Mouse (Mus musculus) adrenal gland, postnatal 25 days (tissue): Measurements from ENCODE around the gene Arhgdia. TPM values are rescaled to one million over a fixed set of nuclear protein-coding genes. Genes with fewer than 3 reads are reported as not detected.
"Not testable (repeated sequence)": the region's sequence is repeated elsewhere in the genome, so short reads cannot be mapped to it uniquely, and the experiment has no call there.

ENCODE experiments used
- DNase-seq: peaks from one replicate; pipeline ENCODE4 v3.0.0; 2021; ENCODE audit warnings: mixed read lengths
- total RNA-seq: library from RNA; stranded (reverse); gene quantifications from 2 replicates; pipeline ENCODE4 v1.2.3, GENCODE M21; 2021

Arhgdia gene
- total RNA-seq, 1 experiment from 2014 or later = 333 TPM

- DNase-seq = no peak
These were observed 2.7 kb downstream of the Arhgdia start for GRCm38 (mm10) chr11:120578694-120579243.

- no peak for DNase-seq
These were observed 3.3 kb downstream of the Arhgdia start for GRCm38 (mm10) chr11:120578024-120578693.

DNA sequence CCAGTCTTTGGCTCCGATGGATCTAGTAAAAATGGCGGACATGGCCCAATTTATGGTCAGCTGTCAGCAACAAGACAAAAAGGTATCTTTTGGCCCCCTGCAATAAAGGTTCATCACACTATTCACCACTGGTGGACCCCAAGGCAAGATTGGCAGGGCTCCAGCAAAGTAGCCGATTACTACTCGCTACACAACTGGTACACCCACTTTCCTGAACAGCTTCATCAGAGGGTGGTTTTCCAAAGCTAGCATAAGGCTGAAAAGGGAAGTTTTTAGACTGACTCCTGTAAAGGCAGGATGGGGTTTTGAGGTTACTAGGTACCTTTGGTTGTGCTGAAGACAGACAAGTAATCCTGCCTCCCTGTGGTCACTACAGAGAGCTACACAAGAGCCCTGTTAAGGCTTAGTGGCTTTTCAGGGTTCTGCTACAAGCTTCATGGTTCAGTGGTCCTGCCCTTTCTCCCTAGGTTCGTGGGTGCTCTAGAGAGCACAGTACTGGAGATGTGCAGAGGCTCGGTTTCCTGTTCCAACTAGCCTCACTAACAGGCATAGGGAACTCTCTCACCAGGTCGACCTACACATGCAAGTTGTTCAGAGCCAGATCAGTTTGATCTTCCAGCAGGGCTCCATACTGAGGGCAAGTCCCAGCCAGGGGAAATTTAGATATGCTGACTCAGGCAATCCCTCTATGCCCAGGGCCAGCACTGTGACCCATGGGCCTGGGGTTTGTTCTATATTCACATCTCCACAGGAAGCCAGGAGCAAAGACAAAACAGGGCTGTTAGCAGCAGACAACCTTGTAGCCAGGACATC, 4.0 kb downstream of the Arhgdia start:
- no peak for DNase-seq

DNA sequence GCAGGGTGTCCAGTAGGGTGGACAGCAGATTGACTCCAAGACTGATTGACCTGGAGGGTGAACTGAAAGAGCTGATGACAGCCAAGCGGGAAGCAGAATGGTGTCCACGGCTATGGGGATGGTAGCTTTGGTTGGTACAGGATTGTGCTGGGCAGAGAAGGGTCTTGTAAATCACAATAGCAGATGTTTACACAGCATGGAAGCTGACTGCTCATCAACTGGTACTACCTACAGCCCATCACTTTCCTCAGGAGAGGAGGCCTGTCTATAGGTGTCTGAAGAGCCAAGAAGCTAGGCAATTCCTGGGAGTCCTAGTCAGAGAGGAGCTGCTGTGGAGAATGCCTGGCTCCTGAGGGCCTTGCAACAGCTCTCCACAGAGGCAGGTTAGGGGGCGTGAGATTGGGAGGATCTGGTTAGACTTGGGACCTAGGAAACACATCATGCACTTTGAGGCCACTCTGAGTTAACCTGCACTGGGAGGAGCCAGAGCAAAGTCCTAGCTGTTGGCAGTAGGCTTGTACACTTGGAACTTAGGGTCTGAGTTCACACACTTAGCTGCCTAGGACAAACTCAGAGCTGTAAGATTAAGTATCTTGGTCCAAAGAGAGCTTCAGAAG, 5.0 kb downstream of the Arhgdia start:
- no peak for DNase-seq

DNA sequence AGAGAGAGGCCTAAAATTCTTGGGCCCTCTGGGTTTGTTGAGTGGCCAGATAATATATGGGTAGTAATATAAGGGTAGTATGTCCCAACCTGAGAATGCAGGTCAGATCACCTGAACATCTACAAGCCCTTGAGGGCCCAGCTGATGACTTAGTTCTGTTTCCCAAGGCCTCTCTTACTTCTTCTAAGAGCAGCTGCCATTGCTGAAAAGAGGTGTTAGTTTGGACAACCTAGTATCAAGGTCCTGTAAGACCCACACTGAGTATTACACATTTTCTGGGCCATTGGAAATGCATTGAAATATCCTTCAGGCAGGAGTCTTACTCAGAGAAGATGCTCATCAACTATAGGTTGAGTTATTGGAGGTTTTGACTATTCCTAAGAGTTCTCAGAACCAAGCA, 5.5 kb downstream of the Arhgdia start:
- no peak for DNase-seq

DNA sequence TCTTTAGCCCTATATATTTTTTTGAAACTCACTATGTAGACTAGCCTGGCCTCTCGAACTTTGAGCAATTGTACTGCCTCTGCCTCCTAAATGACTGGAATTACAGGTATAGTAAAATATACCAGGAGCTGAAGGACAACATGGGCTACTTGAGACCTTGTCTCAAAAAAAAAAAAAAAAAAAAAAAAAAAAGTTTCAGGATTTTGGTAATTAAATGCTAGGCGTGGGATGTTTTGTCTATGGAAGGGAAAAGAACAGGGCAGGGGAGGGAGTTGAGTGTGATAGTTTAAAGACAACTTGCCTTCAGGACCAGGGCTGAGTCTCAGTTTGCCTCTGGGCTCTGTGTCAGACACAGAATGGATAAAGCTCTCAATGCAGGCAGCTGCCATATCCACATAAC, 6.4 kb downstream of the Arhgdia start:
- no peak for DNase-seq

DNA sequence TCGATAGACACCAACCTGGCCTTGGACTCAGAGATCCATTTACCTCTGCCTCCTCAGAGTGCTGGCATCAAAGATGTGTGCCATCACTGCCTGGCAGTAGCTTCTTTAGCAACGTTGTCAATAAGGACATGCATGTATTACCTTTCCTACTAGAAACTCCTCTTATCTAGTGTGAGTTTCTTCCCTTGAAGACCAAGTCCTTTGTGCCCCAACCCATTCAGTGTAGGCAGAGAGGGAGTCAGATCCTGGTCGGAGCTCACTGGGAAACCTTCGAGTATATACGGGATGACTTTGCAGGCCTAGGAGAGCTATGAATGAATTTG, 7.2 kb downstream of the Arhgdia start:
- no peak for DNase-seq

DNA sequence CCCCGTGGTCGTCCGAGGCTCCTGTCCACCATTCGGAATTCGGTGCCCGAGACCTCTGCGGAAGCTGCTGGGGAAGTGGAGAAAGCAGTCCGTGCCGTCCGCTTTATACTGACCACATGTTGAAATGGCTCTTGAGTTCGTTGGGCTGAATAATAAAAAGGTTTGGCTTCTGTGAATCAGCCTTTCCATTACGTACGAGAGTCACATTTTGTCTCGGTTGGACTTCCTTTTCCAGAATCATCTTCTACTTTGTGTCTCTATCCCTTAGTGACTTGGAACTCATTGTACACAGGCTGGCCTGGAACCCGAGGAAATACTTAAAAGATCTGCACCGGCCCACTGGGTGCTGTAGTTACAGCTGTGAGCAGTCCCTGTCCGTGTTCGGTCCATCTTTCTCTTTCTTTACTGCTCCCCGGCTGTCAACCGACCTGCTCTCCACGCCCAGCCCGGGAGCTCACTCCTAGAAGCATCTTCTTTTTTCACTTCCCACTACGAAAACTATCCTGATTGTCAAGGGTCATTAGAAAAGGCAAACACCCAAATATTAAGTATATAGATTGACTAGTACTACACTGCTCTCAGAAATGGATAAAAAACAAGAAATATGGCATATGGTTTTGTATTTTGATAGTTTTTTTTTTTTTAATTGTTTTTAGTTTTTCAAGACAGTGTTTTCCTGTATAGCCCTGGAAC, 7.7 kb downstream of the Arhgdia start:
- DNase-seq = no peak

- peak; percentile 100 for DNase-seq
These were observed 8.5 kb downstream of the Arhgdia start, which contains the start of gene P4hb for GRCm38 (mm10) chr11:120572752-120573584. P4hb (minus strand) TSS chr11:120573253.

DNA sequence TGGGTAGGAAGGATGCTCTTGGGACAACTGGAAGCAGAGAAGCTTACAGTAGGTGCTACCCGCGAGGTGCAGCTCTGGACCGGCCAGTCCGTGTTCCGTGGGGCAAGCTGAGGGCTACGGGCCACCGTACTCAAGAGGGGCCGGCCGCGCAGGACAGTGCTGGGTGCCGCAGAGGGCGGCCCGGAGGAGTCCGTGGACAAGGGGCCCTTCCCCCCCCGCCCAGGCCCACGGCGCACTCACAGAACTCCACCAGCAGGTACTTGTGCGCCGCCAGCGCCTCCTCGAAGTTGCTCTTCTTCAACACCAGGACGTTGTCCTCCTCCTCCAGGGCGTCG, 9.0 kb downstream of the Arhgdia start:
- no peak for DNase-seq

- DNase-seq = no peak
These were observed 9.5 kb downstream of the Arhgdia start for GRCm38 (mm10) chr11:120571754-120572416.

DNA sequence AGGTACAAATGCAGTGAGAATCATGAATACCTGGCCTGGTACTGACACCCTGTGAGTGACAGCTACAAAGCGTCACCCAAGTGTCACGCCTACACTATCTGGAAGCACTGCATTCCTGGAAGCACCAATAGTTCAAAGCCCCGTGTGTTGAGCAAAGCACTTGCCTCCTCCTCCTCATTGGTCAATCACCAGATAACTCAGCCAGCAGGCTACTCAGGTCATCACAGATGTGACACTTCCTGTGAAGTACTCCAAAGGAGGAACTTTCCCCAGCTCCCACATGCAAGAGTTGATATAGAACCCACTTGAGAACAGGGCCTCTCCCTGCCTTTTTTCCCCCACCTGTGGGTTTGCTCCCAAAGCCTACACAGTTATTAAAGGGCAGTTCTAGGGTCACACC, 10.3 kb downstream of the Arhgdia start:
- DNase-seq = no peak

- no peak for DNase-seq
These were observed 13.1 kb downstream of the Arhgdia start for GRCm38 (mm10) chr11:120568324-120568723.

DNA sequence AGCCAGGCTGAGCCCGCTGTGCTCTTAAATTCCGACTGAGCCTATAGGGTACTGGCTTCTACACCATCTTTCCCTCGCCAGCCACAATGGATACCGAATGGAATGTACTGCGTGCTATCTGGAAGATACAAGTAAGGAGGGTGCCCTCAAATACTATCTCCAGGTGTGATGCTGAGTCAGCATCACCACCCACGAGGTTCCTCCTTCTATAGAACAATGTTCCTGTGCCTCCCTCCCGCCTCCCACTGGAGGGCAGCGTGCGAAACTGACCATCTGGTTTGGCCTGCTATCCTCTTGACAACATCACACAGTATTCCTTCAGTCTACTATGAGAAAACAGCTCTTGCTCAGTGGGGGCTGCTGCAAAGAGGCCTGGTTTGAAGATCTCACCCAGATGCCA, 16.3 kb downstream of the Arhgdia start:
- DNase-seq = no peak

DNA sequence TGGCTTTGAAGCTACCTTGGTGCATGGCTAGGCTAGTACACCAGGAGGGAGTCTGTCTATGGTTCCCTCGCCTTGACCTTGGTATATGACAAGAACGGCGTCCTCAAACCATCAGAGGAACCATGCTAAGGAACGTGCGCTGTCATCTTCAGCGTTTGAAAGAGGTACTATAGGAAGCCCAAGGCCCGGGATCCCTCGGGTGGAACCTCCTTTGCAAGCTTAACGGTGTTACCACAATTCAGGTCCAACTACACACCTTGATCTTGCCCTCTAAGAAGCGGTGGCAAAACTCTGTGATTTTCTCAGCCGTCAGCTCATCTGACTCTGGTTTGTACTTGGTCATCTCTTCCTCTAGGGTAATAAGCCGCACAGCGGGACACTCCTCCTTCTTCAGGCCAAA, 18.5 kb downstream of the Arhgdia start:
- DNase-seq = no peak

GRCm38 (mm10) chr11:120560952-120561728, 20.3 kb downstream of the Arhgdia start:
- no peak for DNase-seq

DNA sequence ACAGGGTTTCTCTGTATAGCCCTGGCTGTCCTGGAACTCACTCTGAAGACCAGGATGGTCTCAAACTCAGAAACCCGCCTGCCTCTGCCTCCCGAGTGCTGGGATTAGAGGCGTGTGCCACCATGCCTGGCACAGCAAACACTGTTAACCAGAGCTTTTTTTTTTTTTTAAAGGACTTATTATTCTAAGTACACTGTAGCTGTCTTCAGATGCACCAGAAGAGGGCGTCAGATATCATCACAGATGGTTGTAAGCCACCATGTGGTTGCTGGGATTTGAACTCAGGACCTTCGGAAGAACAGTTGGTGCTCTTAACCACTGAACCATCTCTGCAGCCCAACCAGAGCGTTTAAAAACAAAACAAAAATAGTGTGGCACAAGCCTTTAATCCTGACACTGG, 22.6 kb downstream of the Arhgdia start:
- not testable (repeated sequence) for DNase-seq

GRCm38 (mm10) chr11:120555260-120555659, 26.2 kb downstream of the Arhgdia start:
- peak; percentile 53 for DNase-seq

DNA sequence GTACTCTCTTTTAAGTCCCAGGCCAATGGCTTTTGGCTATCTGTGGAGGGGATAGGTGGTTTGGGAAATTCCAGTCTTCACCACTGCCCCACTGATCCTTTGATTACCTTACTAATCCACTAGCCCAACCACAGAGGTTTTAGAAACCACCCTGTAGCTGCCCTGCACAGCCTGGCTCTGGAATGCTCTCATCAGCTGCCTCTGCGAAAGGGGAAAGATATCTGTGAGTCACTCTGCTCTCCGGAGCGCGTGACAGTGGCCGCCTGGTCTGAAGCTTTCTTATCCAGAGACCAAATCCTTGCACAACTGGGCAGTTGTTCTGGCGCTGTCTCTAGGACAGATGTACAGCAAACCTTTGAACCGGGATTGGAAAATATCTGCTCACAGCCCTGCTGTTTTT, 26.6 kb downstream of the Arhgdia start:
- peak; percentile 57 for DNase-seq

GRCm38 (mm10) chr11:120552736-120553135, 28.7 kb downstream of the Arhgdia start:
- no peak for DNase-seq
